Mouse (Mus musculus): ENCODE data around the gene Tenm1.

- no peak for TF ChIP-seq CTCF (IDR thresholded peaks at IDR 0.05; ENCODE audit: extremely low read depth, insufficient read length, insufficient replicate concordance, low read depth, low read length)
- TF ChIP-seq POLR2A (IDR thresholded peaks at IDR 0.05; ENCODE audit: low read depth, low read length): no peak
Measured at GRCm38 (mm10) chrX:42500538-42500937, 928.4 kb downstream of the Tenm1 start.

Measured in small intestine, adult 2 months (tissue).